Mouse (Mus musculus) layer of hippocampus, adult 9-11 months (tissue): ENCODE measurements around the gene Carmil3.

Experiments used
- DNase-seq: peaks from one replicate; pipeline ENCODE4 v3.0.0; 2022

Carmil3 gene

DNA sequence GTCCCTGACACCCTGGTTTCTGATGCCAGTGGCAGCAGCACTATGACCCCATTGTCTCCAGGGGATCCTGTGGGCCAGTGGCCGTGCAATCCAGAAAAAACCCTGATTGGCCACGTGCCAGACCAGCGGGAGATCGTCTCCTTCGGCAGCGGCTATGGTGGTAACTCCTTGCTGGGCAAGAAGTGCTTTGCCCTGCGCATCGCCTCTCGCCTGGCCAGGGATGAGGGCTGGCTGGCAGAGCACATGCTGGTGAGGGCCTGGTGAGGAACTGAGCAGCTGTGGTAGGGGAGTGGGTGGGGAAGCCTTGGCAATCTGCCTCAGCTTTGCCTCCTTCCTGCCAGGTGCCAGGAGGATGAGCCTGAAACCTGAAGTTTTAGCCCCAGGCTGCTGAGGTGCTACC, 53.9 kb downstream of the Carmil3 start:
- DNase-seq, result no peak

GRCm38 (mm10) chr14:55550191-55550590, 59.7 kb downstream of the Carmil3 start:
- DNase-seq, result no peak

DNA sequence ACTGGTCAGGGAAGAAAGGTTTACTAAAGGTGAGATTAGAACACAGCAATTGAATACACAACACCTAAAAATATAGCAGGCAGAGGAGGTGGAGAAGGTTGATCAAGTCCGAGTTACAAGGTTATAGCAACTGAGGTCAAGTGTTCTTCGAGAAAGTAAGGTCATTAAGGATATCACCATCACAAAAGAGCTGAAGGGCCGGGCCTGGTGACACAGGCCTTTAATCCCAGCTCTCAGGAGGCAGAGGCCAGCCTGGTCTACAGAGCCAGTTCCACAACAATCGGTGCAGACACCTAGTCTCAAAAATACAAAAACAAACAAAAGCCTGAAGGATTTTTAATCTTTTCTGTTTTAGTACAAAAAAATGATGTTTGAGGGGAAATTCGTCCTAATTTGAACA, 60.9 kb downstream of the Carmil3 start:
- DNase-seq, result no peak

DNA sequence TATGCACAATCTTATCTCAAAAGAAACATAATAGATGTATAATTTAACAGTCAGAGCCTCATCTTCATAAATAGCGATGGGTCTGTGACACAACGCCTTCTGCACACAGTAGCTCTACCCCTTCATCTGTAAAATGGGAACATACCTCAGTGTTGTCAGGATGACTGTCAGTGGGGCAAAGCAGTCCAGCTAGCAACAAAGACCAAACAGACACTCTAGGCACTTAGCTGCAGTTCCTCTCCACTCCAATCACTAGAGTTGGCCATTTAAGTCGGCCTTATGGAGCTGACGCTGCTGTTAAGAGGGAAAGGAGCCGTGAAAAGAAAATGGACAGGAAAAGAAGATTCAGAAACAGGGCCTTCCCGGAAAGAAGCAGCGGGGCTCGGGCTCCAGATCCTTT, 61.3 kb downstream of the Carmil3 start:
- no peak for DNase-seq

- no peak for DNase-seq
Measured at GRCm38 (mm10) chr14:55554635-55555034, 64.2 kb downstream of the Carmil3 start.

- no peak for DNase-seq
Measured at GRCm38 (mm10) chr14:55555788-55556187, 65.3 kb downstream of the Carmil3 start.

GRCm38 (mm10) chr14:55557003-55557402, 66.6 kb downstream of the Carmil3 start:
- DNase-seq, result peak; percentile 76

GRCm38 (mm10) chr14:55557587-55557986, 67.1 kb downstream of the Carmil3 start:
- DNase-seq, result no peak
